Mouse (Mus musculus) midbrain, embryonic 11.5 days (tissue): ENCODE measurements around the gene Smc2. TPM values are rescaled to one million over a fixed set of nuclear protein-coding genes. Genes with fewer than 3 reads are reported as not detected.
"Not testable (repeated sequence)": the region's sequence is repeated elsewhere in the genome, so short reads cannot be mapped to it uniquely, and the experiment has no call there.

Experiments used
- ATAC-seq: fragments of 200-750 bp; cut with Nextera tagmentation; 2 replicates; pipeline ENCODE4 v1.8.0; 2017; ENCODE audit warnings: moderate TSS enrichment, moderate library complexity; ENCODE audit not compliant: low FRiP score
- DNase-seq: peaks from one replicate; pipeline ENCODE4 v3.0.0; 2015; ENCODE audit warnings: low spot score; ENCODE audit errors: missing footprints
- H3K27ac ChIP-seq: fragments of 300-500 bp; sonication (generic); 2 replicates; pipeline ENCODE4 v1.5.1; 2014; ENCODE audit warnings: low read depth, low read length
- H3K27me3 ChIP-seq: fragments of 300-500 bp; sonication (generic); 2 replicates; pipeline ENCODE4 v1.6.1; 2014; ENCODE audit warnings: mild to moderate bottlenecking, low read length, moderate library complexity, mixed read lengths; ENCODE audit not compliant: control insufficient read depth, insufficient read depth
- H3K36me3 ChIP-seq: fragments of 300-500 bp; sonication (generic); 2 replicates; pipeline ENCODE4 v1.6.1; 2014; ENCODE audit warnings: mild to moderate bottlenecking, low read length, moderate library complexity, mixed read lengths; ENCODE audit not compliant: control insufficient read depth, insufficient read depth
- H3K4me1 ChIP-seq: fragments of 300-500 bp; sonication (generic); 2 replicates; pipeline ENCODE4 v1.6.1; 2014; ENCODE audit warnings: low read length; ENCODE audit not compliant: control insufficient read depth, insufficient read depth
- H3K4me2 ChIP-seq: fragments of 300-500 bp; sonication (generic); 2 replicates; pipeline ENCODE4 v1.6.1; 2014; ENCODE audit warnings: mild to moderate bottlenecking, moderate library complexity
- H3K4me3 ChIP-seq: fragments of 300-500 bp; sonication (generic); 2 replicates; pipeline ENCODE4 v1.5.1; 2014; ENCODE audit warnings: low read depth, low read length
- H3K9ac ChIP-seq: fragments of 300-500 bp; sonication (generic); 2 replicates; pipeline ENCODE4 v1.6.1; 2014; ENCODE audit warnings: low read length
- H3K9me3 ChIP-seq: fragments of 300-500 bp; sonication (generic); 2 replicates; pipeline ENCODE4 v1.6.1; 2016; ENCODE audit warnings: low read length; ENCODE audit not compliant: control insufficient read depth
- WGBS: fragments of 180-500 bp; shearing (Covaris S2); extraction: QIAGEN DNeasy Blood & Tissue Kit; methylation state at CpG from one replicate; pipeline ENCODE4 v1.1.7; 2014; 5-methylcytosine and 5-hydroxymethylcytosine counted together
- polyA plus RNA-seq: library from polyadenylated mRNA; unstranded; fragments of >200 nt; fragmentation: Nextera tagmentation; extraction: Ambion mirVana; gene quantifications from 2 replicates; pipeline ENCODE4 v1.2.1, GENCODE M21; 2014

Gene Smc2
- 226 and 241 TPM in 2 replicates for polyA plus RNA-seq

DNA sequence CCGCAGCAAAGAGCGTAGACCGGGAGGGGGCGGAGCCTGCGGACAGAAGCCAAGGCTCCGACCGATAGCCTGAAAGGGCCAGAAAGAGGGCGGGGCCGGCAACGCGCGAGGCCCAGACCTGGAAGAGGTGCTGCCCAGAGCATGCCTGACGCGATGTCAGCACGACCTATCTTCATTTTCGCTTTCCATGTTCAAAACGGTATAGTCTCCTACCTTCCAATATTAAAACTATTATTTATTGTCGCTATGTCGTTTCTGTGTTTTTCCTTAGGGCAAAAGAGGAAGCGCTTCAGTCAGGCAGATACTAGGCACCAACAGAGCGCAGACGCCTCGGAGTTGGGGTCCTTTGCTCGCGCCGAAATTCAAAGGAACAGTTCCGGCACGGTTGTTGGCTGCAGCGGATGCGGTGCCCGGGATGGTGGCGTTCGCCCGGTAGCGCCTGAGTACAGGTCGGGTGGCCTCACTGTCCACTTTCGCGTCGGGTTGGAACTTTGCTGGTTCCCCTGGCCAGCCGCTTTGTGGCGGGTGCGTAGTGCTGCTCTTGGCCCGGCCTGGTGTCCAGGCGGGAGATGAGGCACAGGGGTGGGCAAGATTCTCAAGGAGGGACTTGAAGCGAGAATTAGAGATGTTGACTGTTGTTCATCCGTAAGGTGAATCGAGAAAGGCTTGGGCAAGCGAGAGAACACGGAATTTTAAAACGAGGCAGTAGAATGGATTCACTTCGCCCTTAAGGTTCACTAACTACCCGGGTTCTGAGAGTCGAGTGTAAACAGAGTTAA, at the start of gene Smc2:
Smc2 (plus strand) TSS at position 358 of the 779 bp plus-strand sequence.
- H3K27me3 ChIP-seq, result no peaks in the 10 kb centered on the region
- peaks cover 9% of the 10 kb centered on the region; the same call in 1 of the 2 replicates for H3K36me3 ChIP-seq
- ATAC-seq (peak; percentile 99), DNase-seq (peak; percentile 99)
- H3K4me3 ChIP-seq, result peak within 1 kb of the TSS; percentile 76
- WGBS, result under 1% methylated on average over 53 of the region's 53 CpGs
- peak within 1 kb of the TSS; percentile 66 for H3K27ac ChIP-seq
- peak within 1 kb of the TSS; percentile 77 for H3K9ac ChIP-seq
- peak within 1 kb of the TSS; percentile 62 for H3K4me2 ChIP-seq
- H3K4me1 ChIP-seq, result peaks cover 4% of the 10 kb centered on the region
- no peaks in the 10 kb centered on the region for H3K9me3 ChIP-seq

GRCm38 (mm10) chr4:52411587-52411986, 27.5 kb upstream of the Smc2 start:
- H3K4me2 ChIP-seq, result no peak overlapping the region
- no peak for ATAC-seq
- no peaks in the 10 kb centered on the region for H3K4me1 ChIP-seq
- no peaks in the 10 kb centered on the region for H3K27me3 ChIP-seq
- H3K9me3 ChIP-seq, result no peaks in the 10 kb centered on the region
- 95% methylated on average over 2 of the region's 2 CpGs for WGBS
- no peak overlapping the region for H3K27ac ChIP-seq
- H3K4me3 ChIP-seq, result no peak overlapping the region
- no peak for DNase-seq
- no peak overlapping the region for H3K9ac ChIP-seq
- H3K36me3 ChIP-seq, result no peaks in the 10 kb centered on the region

- Histone ChIP-seq H3K36me3 (no peaks in the 10 kb centered on the region), H3K4me3 (no peak overlapping the region), H3K9ac (no peak overlapping the region), H3K4me2 (no peak overlapping the region), H3K27ac (no peak overlapping the region), H3K4me1 (no peaks in the 10 kb centered on the region), H3K27me3 (no peaks in the 10 kb centered on the region), H3K9me3 (no peaks in the 10 kb centered on the region)
- ATAC-seq (no peak), DNase-seq (no peak)
- 87% methylated on average over 4 of the region's 4 CpGs for WGBS
Measured at GRCm38 (mm10) chr4:52423653-52424052, 15.4 kb upstream of the Smc2 start.

- ATAC-seq (peak; percentile 54), DNase-seq (peak; percentile 78)
- Histone ChIP-seq H3K9ac (no peak overlapping the region), H3K9me3 (no peaks in the 10 kb centered on the region), H3K27me3 (no peaks in the 10 kb centered on the region), H3K36me3 (no peaks in the 10 kb centered on the region), H3K4me3 (no peak overlapping the region), H3K4me2 (no peak overlapping the region), H3K27ac (no peak overlapping the region), H3K4me1 (no peaks in the 10 kb centered on the region)
- 58% methylated on average over 7 of the region's 7 CpGs for WGBS
Measured at GRCm38 (mm10) chr4:52429310-52430198, 9.5 kb upstream of the Smc2 start.

DNA sequence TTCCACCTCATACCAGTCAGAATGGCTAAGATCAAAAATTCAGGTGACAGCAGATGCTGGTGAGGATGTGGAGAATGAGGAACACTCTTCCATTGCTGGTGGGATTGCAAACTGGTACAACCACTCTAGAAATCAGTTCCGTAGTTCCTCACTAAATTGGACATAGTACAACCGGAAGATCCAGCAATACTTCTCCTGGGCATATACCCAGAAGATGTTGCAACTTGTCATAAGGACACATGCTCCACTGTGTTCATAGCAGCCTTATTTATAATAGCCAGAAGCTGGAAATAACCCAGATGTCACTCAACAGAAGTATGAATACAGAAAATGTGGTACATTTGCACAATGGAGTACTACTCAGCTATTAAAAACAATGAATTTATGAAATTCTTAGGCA, 3.5 kb upstream of the Smc2 start:
- not testable (repeated sequence) for H3K4me1 ChIP-seq, H3K9me3 ChIP-seq, H3K36me3 ChIP-seq, H3K27me3 ChIP-seq, H3K9ac ChIP-seq, H3K4me2 ChIP-seq, H3K27ac ChIP-seq, H3K4me3 ChIP-seq, ATAC-seq, DNase-seq
- 98% methylated on average over 2 of the region's 2 CpGs for WGBS

DNA sequence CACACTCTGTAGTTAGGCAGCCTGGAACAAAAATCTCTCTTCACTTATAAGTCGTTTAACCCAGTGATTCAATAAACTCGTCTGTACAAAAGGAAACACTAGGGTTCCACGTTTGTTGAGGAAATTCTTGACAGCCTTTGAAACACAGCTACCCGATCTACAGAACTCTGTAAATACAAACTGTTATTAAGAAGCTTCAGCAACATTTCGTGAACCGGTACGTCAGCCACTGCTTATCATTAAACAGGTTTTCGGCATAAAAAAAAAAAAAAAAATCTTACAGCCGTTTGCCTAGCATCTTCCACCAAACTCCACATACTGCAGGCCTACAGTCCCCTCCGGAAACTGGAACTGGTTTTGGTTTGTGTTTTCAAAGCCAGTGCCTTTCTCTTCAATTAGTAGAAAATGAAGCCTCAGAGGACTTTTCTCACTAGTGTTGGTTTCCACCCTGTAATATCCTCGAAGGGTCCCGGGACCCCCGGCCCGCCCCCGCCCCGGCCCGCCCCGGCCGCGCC, 615 bp upstream of the Smc2 start:
- H3K4me1 ChIP-seq, result peaks cover 4% of the 10 kb centered on the region
- H3K9ac ChIP-seq, result peak overlapping the region; percentile 77
- peak overlapping the region; percentile 76 for H3K4me3 ChIP-seq
- 1% methylated on average over 20 of the region's 20 CpGs for WGBS
- DNase-seq (no peak), ATAC-seq (no peak)
- H3K9me3 ChIP-seq, result no peaks in the 10 kb centered on the region
- peak overlapping the region; percentile 66 for H3K27ac ChIP-seq
- peaks cover 4% of the 10 kb centered on the region; the same call in 1 of the 2 replicates for H3K36me3 ChIP-seq
- H3K27me3 ChIP-seq, result no peaks in the 10 kb centered on the region
- H3K4me2 ChIP-seq, result peak overlapping the region; percentile 44

GRCm38 (mm10) chr4:52459726-52460125, 20.7 kb downstream of the Smc2 start:
- no peaks in the 10 kb centered on the region for H3K4me1 ChIP-seq
- H3K27me3 ChIP-seq, result no peaks in the 10 kb centered on the region
- H3K4me2 ChIP-seq, result no peak overlapping the region
- H3K9me3 ChIP-seq, result no peaks in the 10 kb centered on the region
- peaks cover 9% of the 10 kb centered on the region for H3K36me3 ChIP-seq
- WGBS, result 94% methylated on average over 1 of the region's 1 CpGs
- no peak overlapping the region for H3K9ac ChIP-seq
- ATAC-seq, result no peak
- no peak overlapping the region for H3K27ac ChIP-seq
- no peak for DNase-seq
- H3K4me3 ChIP-seq, result no peak overlapping the region

DNA sequence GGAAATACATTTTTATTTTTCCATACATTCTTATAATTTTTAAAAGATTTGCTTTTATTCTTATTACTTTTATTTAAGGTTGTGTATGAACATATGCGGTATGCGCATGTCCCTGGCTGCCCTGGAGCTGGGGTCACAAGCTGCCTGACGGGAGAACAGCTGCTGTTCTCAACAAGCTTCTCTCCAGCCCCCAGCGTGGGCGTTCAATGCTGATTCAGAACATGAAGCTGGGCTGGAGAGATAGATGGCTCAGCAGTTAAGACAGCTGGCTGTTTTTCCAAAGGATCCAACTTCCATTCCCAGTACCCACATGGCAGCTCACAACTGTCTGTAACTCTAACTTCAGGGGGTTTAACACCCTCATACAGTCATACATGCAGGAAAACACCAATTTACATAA, 22.3 kb downstream of the Smc2 start:
- Histone ChIP-seq H3K4me3 (no peak overlapping the region), H3K4me1 (no peaks in the 10 kb centered on the region), H3K4me2 (no peak overlapping the region), H3K9me3 (no peaks in the 10 kb centered on the region), H3K36me3 (peaks cover 9% of the 10 kb centered on the region), H3K27ac (no peak overlapping the region), H3K27me3 (no peaks in the 10 kb centered on the region), H3K9ac (no peak overlapping the region)
- 91% methylated on average over 5 of the region's 5 CpGs for whole genome bisulfite sequencing
- ATAC-seq (no peak), DNase-seq (no peak)

DNA sequence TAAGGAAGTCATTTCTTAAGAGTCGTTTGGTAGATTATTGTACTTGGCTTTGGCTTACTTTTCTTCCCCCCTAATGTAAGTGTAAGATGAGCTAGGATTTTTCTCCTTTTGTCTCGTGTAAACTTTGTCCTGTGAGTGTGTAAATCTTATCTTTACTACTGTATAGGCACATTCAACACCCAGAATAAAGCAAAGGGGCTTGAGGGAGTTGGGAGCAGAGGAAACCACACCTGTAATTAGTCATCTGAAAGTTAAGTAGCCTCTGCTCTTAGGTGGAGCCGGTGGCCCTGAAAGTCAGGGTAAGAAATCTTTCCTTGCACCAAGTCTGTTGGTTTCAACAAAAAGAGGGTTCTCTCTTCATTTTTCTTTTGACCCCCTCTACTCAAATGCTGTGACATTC, 34.4 kb downstream of the Smc2 start:
- H3K4me2 ChIP-seq, result no peak overlapping the region
- no peak overlapping the region for H3K9ac ChIP-seq
- peaks cover 10% of the 10 kb centered on the region; the same call in 1 of the 2 replicates for H3K36me3 ChIP-seq
- H3K27me3 ChIP-seq, result no peaks in the 10 kb centered on the region
- ATAC-seq (no peak), DNase-seq (no peak)
- H3K4me1 ChIP-seq, result no peaks in the 10 kb centered on the region
- no peak overlapping the region for H3K27ac ChIP-seq
- WGBS, result 94% methylated on average over 3 of the region's 3 CpGs
- no peaks in the 10 kb centered on the region for H3K9me3 ChIP-seq
- H3K4me3 ChIP-seq, result no peak overlapping the region
